Mouse (Mus musculus): ENCODE results near the gene Trh.

Gene Trh

DNA sequence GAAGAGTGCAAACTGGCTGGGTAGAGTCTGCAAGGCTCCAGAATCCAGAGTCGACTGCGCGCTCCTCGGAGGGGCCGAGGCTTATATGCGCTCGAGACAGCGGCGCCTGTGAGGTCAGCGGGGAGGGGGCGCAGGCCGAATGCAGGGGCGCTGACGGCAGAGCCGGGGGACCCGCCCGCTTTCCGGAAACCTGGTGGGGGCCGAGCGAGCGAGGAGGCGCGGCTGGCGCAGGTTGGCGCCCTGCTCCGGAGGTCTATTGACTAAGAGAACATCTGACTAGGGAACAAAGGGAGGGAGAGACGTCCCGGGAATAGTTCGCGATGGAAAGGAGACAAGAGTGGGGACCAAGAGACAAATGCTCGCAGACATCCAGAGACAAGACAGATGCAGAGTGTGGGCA, at the start of gene Trh:
TSS of gene Trh (minus strand) at position 60 of the 400 bp plus-strand sequence.
- DNase-seq (ENCODE audit: low spot score), result no peak

- DNase-seq (ENCODE audit: low spot score), result no peak
Observed at GRCm38 (mm10) chr6:92290826-92291225, 46.4 kb upstream of the Trh start.

- no peak for DNase-seq (ENCODE audit: low spot score)
Observed at GRCm38 (mm10) chr6:92286889-92287288, 42.4 kb upstream of the Trh start.

DNA sequence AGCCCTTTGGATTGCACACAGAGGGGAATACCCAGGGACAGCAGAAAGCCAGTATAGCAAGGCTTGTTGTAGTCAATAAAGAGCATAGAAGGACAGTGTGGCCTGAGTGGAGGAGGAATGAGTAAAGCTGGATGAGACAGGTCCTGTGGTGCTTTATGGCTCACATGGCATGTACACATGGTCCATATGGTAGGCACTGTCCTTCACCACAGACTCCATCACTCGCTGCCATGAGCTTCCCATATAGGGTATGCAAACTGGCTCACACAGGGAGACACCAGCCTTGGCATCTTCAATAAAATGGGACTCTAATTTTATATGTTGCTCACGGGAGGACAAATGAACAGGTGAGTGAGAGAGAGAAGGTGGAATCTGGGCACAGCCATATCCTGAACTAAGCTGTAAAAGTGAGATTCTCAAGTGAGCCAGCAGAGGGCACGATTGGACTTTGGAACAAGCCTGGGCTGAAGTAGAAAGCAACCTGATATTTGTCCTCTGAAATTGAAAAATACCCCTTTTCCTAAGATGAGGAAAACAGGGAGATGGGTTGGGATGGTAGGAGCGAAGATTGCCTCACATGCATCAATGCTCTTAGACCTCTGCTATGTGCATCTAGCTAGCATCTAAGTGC, 41.9 kb upstream of the Trh start:
- peak; percentile 63 for DNase-seq (ENCODE audit: low spot score)

DNA sequence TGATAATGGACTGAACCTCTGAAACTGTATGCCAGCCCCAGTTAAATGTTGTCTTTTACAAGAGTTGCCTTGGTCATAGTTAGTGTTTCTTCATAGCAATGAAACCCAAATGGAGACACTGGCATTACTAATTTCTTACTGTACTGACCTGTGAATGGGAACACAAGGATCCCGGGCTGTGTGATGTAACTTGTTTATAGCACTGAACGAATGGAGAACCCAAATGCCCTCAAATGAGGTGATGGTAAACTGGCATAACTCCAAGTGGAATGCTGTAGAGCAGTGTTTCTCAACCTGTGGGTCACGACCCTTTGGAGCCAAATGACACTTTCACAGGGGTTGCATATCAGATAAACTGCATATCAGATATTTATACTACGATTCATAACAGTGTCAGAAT, 41.1 kb upstream of the Trh start:
- DNase-seq (ENCODE audit: low spot score), result no peak

GRCm38 (mm10) chr6:92277179-92277578, 32.7 kb upstream of the Trh start:
- DNase-seq (ENCODE audit: low spot score), result no peak

DNA sequence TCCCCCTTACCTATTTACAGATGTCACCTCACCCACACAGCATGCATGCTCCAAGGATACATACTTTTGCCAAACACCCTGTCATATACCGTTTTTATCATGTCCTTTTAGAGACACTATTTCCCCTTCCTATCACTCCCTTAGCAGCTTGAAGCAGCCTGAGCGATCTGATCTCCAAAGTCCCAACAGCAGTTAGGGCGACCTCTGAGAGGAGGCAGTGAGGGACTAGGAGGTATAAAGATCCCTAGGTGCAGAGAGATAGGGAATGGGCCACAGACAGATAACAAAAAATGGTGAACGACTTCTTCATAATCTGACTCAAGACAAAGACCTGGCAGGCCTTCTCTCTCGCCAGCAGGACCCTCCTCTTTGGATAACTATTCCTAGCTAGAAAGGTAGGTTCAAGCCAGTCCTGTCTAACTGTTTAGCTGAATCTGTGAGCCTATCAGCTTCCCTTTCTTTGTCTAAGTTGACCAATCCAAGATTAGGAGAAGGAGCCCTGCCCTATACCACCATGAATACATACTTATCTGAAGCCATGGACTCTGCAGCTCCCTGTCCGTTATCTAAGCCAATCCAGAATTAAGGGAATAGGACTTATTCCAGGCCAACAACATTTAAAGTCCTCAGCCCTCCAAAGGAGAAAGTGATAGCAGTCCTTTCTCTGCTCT, 29.3 kb upstream of the Trh start:
- no peak for DNase-seq (ENCODE audit: low spot score)

DNA sequence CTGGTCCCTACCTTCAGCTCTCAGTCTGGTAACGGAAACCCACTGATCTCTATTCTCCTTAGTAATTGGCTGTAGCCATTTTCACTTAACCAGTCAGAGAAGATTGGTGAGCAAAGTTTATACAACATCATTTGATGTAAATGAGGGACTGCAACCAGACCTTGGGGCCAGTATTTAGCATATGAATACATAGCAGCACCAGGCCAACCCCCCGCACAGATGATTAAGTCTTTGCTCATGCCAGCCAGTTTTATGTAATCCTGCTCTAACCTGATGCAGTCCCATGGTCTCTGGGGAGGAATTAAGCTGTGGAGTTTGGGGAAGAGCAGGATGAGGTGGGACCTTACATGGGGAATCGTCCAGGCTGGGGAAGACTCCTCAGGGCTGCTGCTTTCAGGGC, 28.2 kb upstream of the Trh start:
- DNase-seq (ENCODE audit: low spot score), result no peak

DNA sequence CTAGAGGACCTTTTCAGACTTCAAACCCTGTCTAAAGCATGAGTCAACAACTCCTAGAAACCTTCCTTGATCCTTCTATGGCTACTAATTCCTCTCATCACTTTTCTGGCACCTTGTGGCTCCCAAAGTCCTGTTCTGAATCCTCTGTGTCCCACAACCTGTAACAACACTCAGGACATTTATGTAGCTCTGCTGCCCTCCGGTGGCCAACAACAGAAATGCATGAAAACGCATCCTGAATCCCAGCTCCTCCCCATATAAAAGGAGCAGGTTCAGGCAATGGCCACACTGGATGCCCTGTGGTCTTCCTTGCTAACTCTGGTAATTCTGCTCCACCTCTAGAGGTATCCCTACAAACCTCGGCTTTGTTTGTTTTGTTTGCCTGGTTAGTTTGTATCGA, 24.6 kb upstream of the Trh start:
- DNase-seq (ENCODE audit: low spot score), result peak; percentile 63

DNA sequence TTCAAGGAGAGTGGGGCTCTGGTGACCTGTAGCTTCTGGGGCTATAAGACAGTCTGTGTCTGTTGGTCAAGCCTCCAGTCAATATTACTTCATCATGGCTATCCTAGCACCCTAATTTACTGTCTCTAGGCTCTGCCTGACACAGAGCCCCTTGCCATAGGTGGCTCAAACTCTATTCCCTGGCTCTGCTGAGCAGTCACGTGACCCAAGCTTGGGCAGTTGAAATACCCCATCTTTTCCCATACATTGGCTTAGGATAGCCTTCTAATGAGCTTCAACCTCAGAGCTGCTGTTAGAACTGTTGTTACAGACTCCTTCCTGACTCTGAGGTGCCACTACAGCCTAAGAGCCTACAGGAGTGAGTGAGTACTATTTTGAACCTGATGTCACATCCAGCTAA, 23.6 kb upstream of the Trh start:
- no peak for DNase-seq (ENCODE audit: low spot score)

- no peak for DNase-seq (ENCODE audit: low spot score)
Observed at GRCm38 (mm10) chr6:92261162-92261843, 16.9 kb upstream of the Trh start.

DNA sequence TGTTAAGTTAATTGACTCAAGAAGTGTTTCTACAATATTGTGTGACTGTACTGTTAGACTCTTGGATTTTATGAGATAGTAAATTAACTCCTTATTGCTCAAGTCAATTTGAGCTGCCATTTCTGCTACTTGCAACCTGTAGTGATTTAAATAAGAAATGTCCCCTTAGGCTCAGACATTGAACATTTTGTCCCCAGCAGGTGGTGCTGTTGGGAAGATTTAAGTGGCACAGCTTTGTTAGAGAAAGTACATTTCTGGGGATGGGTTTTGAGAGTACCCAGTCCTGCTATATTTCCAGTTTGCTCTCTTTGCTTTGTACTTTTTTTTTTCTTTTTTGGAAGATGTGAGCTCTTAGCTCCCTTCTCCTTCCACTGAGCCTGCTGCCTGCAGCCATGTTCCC, 10.9 kb upstream of the Trh start:
- no peak for DNase-seq (ENCODE audit: low spot score)

DNA sequence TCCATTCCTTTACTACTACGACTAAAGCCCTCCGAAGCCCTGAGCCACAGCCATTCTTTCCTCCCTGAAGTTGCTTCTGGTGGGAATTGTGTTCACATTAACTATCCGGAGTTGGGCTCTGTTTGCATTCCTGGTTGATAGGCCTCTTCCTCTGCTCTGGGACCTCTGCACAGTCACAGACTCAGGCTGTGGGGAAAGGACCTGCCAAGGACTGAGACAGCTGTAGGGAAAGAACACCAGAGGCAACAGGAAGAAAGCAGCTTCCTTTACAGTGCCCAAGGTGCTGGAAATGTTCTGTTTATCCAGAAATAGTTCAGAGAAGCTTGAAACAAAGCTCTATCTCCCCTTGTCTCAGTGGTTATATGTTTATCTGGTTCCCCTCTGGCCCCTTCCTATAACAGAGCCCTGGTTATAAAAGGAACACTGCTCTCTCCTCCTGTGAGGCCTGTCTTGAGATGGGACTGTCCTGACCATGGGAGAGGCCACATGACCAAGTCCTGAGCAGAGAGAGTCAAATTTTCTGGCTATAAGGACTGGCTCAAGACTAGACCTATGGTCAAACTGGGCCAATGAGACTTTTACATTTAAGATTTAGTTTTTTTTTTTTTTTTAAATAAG, 8.9 kb upstream of the Trh start:
- no peak for DNase-seq (ENCODE audit: low spot score)

DNA sequence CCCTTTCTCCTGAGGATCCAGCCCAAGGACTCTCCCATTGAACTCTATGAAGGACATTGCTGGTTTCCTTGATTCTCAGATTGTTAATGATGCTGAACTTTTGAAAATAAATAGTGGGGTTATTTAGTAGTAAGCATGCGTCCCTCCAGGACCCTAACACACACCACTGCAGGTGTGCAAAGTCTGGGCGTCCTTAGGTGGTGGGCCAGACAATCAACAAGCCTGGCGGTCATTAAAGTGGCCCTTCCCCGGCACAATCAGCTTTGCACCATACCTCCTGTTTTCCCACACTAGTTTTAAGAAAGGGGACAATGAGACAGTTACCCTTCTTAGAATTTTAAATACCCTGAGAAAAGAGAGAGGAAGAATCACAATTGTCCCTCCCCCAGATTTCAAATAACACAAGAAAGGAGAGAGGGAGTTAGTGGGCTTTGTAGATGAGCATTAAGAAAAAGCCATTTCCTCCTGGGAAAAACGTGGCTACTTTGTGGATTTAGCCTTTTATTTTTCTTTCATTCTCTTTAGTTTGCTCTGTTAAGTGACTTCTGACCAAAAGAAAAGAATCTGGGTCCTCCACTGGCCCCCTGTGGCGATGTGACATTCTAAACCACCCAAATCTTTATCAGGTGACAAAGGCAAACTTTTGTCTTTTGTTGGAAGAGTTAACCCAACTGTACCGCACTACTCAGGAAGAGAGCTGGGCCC, 2.9 kb upstream of the Trh start:
- DNase-seq (ENCODE audit: low spot score), result no peak

DNA sequence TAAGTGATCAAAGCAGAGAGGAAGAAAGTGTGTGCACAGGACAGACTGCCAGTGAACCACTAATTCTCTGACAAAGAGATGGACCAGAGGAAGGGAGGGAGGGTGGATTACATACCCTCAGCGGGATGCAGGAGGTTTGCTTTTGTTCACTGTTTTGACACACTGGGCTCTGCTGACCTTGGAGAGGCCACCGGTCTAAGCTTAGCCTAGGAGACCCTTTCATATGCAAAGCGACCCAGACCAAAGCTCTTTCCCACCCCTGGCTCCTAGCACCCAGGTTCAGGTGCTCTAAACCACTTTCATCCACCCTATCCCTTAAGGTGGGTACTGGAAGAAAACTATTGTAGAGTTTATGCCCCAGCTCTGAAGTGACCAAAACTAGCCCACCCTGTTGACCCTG, 1.9 kb upstream of the Trh start:
- no peak for DNase-seq (ENCODE audit: low spot score)

DNA sequence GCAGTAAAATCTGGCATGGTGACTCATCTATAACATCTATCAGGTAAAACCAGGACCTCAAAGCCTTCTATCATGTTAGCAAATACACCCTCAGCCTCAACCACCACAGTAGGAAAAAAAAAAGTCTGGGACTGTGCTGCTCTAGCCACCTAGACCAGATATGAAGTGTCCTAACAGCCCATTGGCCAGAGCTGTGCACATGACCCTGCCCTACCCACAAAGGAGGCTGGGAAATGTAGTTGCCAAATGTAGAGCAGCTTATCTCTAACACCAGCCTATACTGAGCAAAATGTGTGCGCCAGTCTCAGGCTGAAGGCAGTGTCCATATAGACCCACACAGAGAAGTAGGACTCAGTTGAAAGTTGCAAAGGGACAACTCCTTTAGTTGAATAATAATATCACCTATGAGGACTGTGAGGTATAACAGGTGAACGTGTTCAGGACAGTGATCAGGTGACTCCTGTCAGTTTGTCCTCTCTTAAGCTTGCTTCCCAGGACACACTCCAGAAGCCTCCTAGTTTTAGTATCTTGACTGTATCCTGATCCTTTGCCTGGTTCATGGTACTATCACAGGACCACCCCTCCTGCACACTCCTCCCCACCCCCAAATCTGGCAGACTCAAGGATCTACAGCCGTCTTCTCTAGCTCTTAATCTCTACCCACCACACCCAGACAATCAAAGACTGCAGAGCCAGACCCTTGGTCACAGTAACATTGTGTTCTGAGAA, 3.1 kb downstream of the Trh start:
- DNase-seq (ENCODE audit: low spot score), result peak; percentile 4

DNA sequence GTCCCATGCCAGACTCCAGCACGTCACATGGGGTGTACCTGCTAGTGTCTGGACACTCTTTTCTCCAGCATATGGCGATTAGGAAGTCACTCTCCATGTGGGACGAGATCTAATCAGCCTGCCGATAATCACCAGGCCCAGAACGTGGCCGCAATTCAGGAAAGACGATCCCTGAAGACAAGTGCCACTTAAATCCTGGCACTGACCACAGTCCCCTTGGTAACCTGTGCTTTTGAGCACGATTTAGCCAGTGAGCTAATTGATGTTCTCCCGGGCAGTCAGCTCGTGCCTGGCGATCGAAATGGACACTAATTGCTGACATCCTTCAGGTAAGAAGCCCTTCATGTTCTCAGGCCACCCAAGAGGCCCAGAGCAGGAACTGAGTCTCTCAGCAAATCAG, 9.4 kb downstream of the Trh start:
- DNase-seq (ENCODE audit: low spot score), result no peak

DNA sequence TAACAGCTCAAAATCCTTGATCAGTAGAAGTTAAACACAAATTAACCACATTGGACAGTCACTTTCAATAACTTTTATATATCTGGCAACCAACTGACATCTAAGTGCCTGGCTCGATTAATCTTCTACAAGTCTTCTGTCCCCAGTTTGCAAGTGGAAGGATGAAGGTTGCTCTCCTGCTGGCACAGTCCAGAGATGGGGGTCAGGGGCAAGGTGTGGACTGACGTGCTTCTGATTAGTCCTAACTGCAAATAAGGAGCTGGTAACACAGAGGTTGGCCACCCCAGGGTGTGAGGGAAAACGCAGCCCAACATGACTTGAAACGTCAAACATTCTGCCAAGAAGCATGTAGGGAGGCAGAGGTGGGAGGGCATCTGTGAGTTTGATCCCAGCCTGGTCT, 12.7 kb downstream of the Trh start:
- no peak for DNase-seq (ENCODE audit: low spot score)

GRCm38 (mm10) chr6:92231356-92231755, 13.1 kb downstream of the Trh start:
- DNase-seq (ENCODE audit: low spot score), result no peak

DNA sequence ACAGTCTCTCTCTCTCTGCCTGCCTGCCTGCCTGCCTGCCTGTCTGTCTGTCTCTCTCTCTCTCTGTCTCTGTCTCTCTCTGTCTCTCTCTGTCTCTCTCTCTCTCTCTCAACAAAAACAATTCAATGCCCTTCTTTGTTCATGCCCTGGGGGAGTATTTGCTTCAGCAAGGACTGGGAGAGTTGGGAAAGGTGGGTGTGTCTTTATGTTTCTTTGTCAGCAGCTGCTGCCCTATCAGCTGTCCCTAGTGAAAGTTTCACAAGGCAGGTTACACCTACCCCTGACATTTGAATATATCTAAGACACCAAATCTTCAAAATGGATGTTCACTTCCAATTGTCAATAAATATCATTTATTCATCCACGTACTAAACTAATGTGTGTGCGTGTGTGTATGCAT, 14.9 kb downstream of the Trh start:
- DNase-seq (ENCODE audit: low spot score), result no peak

DNA sequence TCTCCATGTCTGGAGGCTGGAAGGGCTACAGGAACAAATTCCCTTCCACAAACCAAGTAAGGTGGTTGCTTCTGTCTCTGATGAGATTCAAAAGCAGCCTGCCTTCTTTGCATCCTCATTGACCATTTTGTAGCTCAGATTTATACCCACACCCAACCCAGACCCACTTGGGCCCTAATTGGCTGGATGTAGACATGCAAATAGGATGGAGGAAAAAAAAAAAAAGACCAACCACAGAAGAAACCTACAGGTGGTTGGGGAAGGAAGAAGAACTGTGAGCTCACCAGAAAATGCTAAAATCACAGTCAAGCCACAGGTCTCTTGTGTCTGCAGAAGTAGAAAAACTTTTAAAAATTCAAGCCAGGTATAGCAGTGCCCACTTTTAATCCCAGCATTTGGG, 15.3 kb downstream of the Trh start:
- no peak for DNase-seq (ENCODE audit: low spot score)

GRCm38 (mm10) chr6:92224981-92225380, 19.5 kb downstream of the Trh start:
- peak; percentile 7 for DNase-seq (ENCODE audit: low spot score)
